Mouse (Mus musculus) kidney, postnatal 0 days (tissue): ENCODE measurements around the gene Prdm1. TPM values are rescaled to one million over a fixed set of nuclear protein-coding genes. Genes with fewer than 3 reads are reported as not detected.

Source experiments
- ATAC-seq: fragments of 200-750 bp; cut with Nextera tagmentation; replicated peaks from 2 replicates; pipeline ENCODE4 v1.8.0; 2017; ENCODE audit warnings: low read depth, moderate number of reproducible peaks, moderate TSS enrichment, moderate library complexity; ENCODE audit not compliant: low FRiP score
- DNase-seq: peaks from one replicate; pipeline ENCODE4 v3.0.0-alpha.2; 2016; ENCODE audit warnings: low spot score
- H3K27ac ChIP-seq: fragments of 300-500 bp; sonication (generic); 2 replicates; pipeline ENCODE4 v1.5.1; 2014; ENCODE audit warnings: mild to moderate bottlenecking
- H3K27me3 ChIP-seq: fragments of 300-500 bp; sonication (generic); 2 replicates; pipeline ENCODE4 v1.6.1; 2014; ENCODE audit warnings: low read length, mixed read lengths; ENCODE audit not compliant: insufficient read depth
- H3K36me3 ChIP-seq: fragments of 300-500 bp; sonication (generic); 2 replicates; pipeline ENCODE4 v1.6.1; 2014; ENCODE audit warnings: low read length, mixed read lengths; ENCODE audit not compliant: insufficient read depth
- H3K4me1 ChIP-seq: fragments of 300-500 bp; sonication (generic); replicated peaks from 2 replicates; pipeline ENCODE4 v1.6.1; 2014; ENCODE audit warnings: antibody characterized with exemption, low read length, mixed read lengths; ENCODE audit not compliant: insufficient read depth
- H3K4me2 ChIP-seq: fragments of 300-500 bp; sonication (generic); 2 replicates; pipeline ENCODE4 v1.6.1; 2014; ENCODE audit warnings: mild to moderate bottlenecking, low read length, moderate library complexity, mixed read lengths
- H3K4me3 ChIP-seq: fragments of 300-500 bp; sonication (generic); replicated peaks from 2 replicates; pipeline ENCODE4 v1.5.1; 2014; ENCODE audit warnings: low read depth, low read length
- H3K9ac ChIP-seq: fragments of 300-500 bp; sonication (generic); 2 replicates; pipeline ENCODE4 v1.6.1; 2014; ENCODE audit warnings: low read depth, low read length
- H3K9me3 ChIP-seq: fragments of 300-500 bp; sonication (generic); replicated peaks from 2 replicates; pipeline ENCODE4 v1.6.1; 2016; ENCODE audit warnings: low read length, inconsistent platforms, mixed read lengths
- CTCF ChIP-seq: IDR thresholded peaks from 2 replicates; pipeline ENCODE4 v1.5.1; 2016; ENCODE audit warnings: antibody characterized with exemption, low read depth, mild to moderate bottlenecking, moderate library complexity
- WGBS: fragments of 180-500 bp; shearing (Covaris S2); extraction: QIAGEN DNeasy Blood & Tissue Kit; methylation state at CpG from one replicate; pipeline ENCODE4 v1.1.7; 2014; 5-methylcytosine and 5-hydroxymethylcytosine counted together
- polyA plus RNA-seq: library from polyadenylated mRNA; unstranded; fragments of >200 nt; fragmentation: Nextera tagmentation; extraction: Ambion mirVana; gene quantifications from 2 replicates; pipeline ENCODE4 v1.2.1, GENCODE M21; 2015

The Prdm1 gene
- polyA plus RNA-seq, 1 experiment from 2014 or later, result 1.3 TPM

DNA sequence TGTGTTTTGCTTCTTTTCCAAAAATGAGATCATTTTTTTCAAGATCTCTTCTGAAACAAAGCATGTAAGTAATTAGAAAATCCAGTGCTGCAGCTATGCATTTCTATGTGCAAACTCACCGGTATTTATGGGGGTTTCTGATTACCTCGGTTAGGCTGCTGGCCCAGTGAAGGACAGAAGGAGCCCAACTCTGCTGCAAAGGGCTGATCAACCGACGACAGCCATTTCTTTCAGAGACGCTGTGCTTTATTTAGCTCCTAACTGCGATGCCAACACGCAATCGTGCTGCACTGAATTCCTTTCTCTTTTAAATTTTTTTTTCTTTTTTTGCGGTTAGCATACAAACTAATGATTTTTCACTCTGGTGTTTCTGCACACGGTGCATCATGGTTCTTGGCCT is 126.7 kb downstream of the Prdm1 start:
- ATAC-seq (no peak), DNase-seq (no peak)
- WGBS, result 75% methylated on average over 10 of the region's 10 CpGs
- no peaks in the 10 kb centered on the region for H3K27me3 ChIP-seq
- H3K9ac ChIP-seq, result no peak overlapping the region
- no peak overlapping the region for H3K27ac ChIP-seq
- no peak overlapping the region for H3K4me3 ChIP-seq
- H3K4me1 ChIP-seq, result no peaks in the 10 kb centered on the region
- no peak for TF ChIP-seq CTCF
- H3K36me3 ChIP-seq, result no peaks in the 10 kb centered on the region
- H3K4me2 ChIP-seq, result no peak overlapping the region
- H3K9me3 ChIP-seq, result no peaks in the 10 kb centered on the region

DNA sequence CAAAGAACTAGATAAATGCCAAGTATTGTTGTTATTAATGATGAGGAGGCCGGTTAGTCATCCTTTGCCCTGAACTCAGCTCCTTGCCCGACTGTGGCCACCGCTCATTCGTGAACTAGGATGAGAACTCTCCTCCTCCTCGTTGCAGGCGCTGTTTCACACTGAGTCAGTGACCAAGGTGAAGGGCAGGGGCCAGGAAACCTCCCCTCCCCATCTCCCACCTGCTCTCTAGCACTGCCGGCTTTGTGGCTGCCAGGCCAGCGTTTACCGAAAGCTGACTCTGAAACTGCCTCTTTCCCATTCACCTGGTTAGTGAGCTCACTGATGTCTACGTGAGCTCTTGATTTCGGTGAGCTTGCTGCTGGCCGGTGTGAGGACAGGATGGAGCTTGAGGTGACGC is 127.7 kb downstream of the Prdm1 start:
- Histone ChIP-seq H3K9ac (no peak overlapping the region), H3K4me1 (no peaks in the 10 kb centered on the region), H3K36me3 (no peaks in the 10 kb centered on the region), H3K27ac (no peak overlapping the region), H3K9me3 (no peaks in the 10 kb centered on the region), H3K4me3 (no peak overlapping the region), H3K27me3 (no peaks in the 10 kb centered on the region), H3K4me2 (no peak overlapping the region)
- TF ChIP-seq CTCF, result no peak
- no peak for DNase-seq
- ATAC-seq, result no peak
- WGBS, result 38% methylated on average over 13 of the region's 13 CpGs

DNA sequence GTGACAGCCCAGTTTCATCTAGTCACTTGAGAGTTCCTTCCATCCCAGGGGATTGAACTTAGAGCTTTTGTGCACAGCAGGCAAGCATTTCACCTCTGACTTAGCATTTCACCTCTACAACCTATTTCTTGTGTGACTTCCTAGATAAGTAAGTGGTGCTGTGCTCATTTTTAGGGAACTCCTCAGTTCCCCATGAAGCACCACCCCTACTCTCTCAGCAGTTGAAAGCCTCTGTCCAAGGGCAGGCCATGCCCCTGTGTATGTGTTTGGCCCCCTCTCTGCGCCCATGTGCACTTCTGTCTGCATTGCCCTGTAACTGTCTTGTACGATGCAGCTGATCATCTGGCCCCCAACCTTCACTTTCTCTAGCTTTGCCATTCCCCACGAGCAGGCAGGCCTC is 128.2 kb downstream of the Prdm1 start:
- Histone ChIP-seq H3K27ac (no peak overlapping the region), H3K4me2 (no peak overlapping the region), H3K36me3 (no peaks in the 10 kb centered on the region), H3K4me3 (no peak overlapping the region), H3K4me1 (no peaks in the 10 kb centered on the region), H3K9ac (no peak overlapping the region), H3K27me3 (no peaks in the 10 kb centered on the region), H3K9me3 (no peaks in the 10 kb centered on the region)
- no peak for TF ChIP-seq CTCF
- no peak for ATAC-seq
- DNase-seq, result no peak
- WGBS, result 47% methylated on average over 3 of the region's 3 CpGs

DNA sequence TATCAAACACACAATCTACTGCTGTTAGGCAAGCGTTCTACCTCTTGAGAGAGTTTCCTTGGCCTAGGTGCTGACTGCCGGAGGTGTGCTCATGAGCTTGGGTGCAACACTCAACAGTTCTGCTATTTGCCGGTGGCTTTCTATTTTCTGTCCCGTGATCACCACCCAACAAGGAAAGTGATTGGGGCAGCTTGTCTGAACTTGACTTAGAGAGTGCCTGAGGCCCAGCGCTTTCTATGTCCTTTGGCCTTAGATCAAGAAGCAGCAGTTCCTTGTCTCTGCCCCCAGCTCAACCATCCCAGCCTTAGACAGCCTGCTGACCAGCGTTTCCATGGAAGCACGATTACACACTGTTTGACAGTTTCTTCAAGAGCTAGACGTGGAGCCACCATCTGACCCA is 135.4 kb downstream of the Prdm1 start:
- H3K9me3 ChIP-seq, result no peaks in the 10 kb centered on the region
- DNase-seq (no peak), ATAC-seq (no peak)
- no peaks in the 10 kb centered on the region for H3K27me3 ChIP-seq
- no peak overlapping the region for H3K4me2 ChIP-seq
- H3K4me3 ChIP-seq, result no peak overlapping the region
- 92% methylated on average over 8 of the region's 8 CpGs for WGBS
- no peak for TF ChIP-seq CTCF
- no peaks in the 10 kb centered on the region for H3K36me3 ChIP-seq
- no peak overlapping the region for H3K9ac ChIP-seq
- H3K27ac ChIP-seq, result no peak overlapping the region
- no peaks in the 10 kb centered on the region for H3K4me1 ChIP-seq

DNA sequence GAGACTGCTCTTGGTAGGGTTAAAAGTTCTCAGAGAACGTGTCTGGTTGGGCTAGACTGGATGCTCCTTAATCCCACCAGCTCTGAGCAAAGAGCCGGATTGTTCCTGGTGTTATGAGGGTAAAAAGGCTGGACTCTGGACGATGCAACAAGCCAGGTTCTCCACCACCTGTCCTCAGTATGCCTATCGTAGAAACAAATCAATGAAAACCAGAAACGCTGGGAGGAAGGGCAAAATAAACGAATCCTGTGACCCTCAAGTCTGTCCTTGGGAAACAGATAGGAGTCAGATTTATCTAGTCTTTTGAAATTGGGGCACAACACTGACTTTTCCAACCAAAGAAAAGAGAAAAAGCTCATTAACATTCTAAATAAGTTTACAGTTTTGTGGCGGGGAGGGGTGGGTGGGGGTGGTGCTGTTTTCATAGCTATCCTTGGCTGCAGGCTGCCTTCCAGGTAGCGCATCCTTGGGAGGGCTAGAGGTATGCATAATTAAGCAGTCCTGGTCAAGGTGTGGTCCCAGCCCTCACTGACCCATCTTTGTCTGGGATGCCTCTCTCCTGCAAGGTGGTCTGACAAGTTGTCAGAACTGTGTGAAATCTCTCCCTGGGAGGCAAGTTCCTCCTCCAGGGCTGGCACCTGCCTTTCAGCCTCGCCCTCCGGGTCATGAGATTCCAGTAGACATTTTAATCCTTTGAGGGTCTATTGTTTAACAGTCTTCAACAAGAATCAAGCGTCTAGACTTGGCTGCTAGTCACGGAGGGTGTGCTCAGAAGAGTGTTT is 136.6 kb downstream of the Prdm1 start:
- ATAC-seq (no peak), DNase-seq (no peak)
- no peaks in the 10 kb centered on the region for H3K4me1 ChIP-seq
- no peaks in the 10 kb centered on the region for H3K27me3 ChIP-seq
- H3K9me3 ChIP-seq, result no peaks in the 10 kb centered on the region
- H3K4me2 ChIP-seq, result no peak overlapping the region
- no peak for TF ChIP-seq CTCF
- no peaks in the 10 kb centered on the region for H3K36me3 ChIP-seq
- H3K4me3 ChIP-seq, result no peak overlapping the region
- 55% methylated on average over 12 of the region's 12 CpGs for WGBS
- no peak overlapping the region for H3K9ac ChIP-seq
- no peak overlapping the region for H3K27ac ChIP-seq

DNA sequence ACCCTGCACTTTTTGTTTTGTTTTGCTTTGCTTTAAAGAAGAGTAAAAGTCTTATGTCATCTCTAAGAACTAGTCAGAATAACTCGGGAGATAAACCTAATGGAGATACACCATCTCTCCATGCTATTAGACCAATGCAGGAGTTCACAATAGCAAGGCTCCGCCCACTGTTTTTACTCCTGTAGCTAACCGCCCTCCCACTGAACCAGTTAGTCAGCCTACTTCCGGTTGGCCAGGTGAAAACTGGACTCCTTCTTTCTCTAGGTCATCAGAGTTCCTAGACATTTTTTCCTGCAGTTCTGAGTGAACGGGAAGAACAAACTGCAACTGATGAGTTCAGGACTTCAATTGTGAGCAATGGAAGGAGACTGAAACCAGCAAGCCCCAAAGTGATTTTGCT is 138.0 kb downstream of the Prdm1 start:
- no peak overlapping the region for H3K4me3 ChIP-seq
- DNase-seq (no peak), ATAC-seq (no peak)
- H3K27ac ChIP-seq, result no peak overlapping the region
- H3K4me2 ChIP-seq, result no peak overlapping the region
- no peaks in the 10 kb centered on the region for H3K36me3 ChIP-seq
- no peak overlapping the region for H3K9ac ChIP-seq
- 70% methylated on average over 5 of the region's 5 CpGs for WGBS
- no peaks in the 10 kb centered on the region for H3K9me3 ChIP-seq
- H3K4me1 ChIP-seq, result no peaks in the 10 kb centered on the region
- no peak for TF ChIP-seq CTCF
- no peaks in the 10 kb centered on the region for H3K27me3 ChIP-seq
